Mouse (Mus musculus) MEL (cell line): ENCODE data around the gene Ivns1abp. TPM values are rescaled to one million over a fixed set of nuclear protein-coding genes. Genes with fewer than 3 reads are reported as not detected.

Experiments used
- DNase-seq: peaks from one replicate; pipeline ENCODE4 v3.0.0; 2011; ENCODE audit warnings: low read depth, low spot score
- H3K27ac ChIP-seq: 2 replicates; pipeline ENCODE4 v1.5.1; 2012; ENCODE audit warnings: low read depth, mild to moderate bottlenecking, control low read depth, low read length, moderate library complexity; ENCODE audit not compliant: control insufficient read depth
- H3K27me3 ChIP-seq, 2 experiments: fragments of 150-350 bp in 1 of 2; sonication (generic) in 1 of 2; 2 replicates each; pipeline ENCODE4 v1.6.1; 2012; ENCODE audit warnings: low read length in 2 of 2, mild to moderate bottlenecking in 2 of 2, improper control_type of control experiment in 1 of 2, moderate library complexity in 1 of 2; ENCODE audit not compliant: insufficient read depth in 2 of 2, control insufficient read depth in 1 of 2
- H3K36me3 ChIP-seq, 2 experiments: 2 replicates each; pipeline ENCODE4 v1.6.1; 2012 to 2014; ENCODE audit warnings: low read length in 2 of 2, improper control_type of control experiment in 1 of 2, inconsistent platforms in 1 of 2, mild to moderate bottlenecking in 1 of 2; ENCODE audit not compliant: insufficient read depth in 2 of 2, control insufficient read depth in 1 of 2
- H3K4me1 ChIP-seq, 2 experiments: fragments of 150-350 bp in 1 of 2; sonication (generic) in 1 of 2; 2 replicates each; pipeline ENCODE4 v1.6.1; 2012; ENCODE audit warnings: low read length in 2 of 2, improper control_type of control experiment in 1 of 2, mild to moderate bottlenecking in 1 of 2; ENCODE audit not compliant: insufficient read depth in 2 of 2, control insufficient read depth in 1 of 2
- H3K4me3 ChIP-seq, 2 experiments: fragments of 150-350 bp in 1 of 2; sonication (generic) in 1 of 2; 2 replicates each; pipeline ENCODE4 v1.5.1; 2012; ENCODE audit warnings: low read depth in 2 of 2, low read length in 2 of 2, mild to moderate bottlenecking in 2 of 2, moderate library complexity in 2 of 2, control low read depth in 1 of 2, improper control_type of control experiment in 1 of 2; ENCODE audit not compliant: control insufficient read depth in 1 of 2, insufficient read depth in 1 of 2
- H3K79me2 ChIP-seq: 2 replicates; pipeline ENCODE4 v1.6.1; 2012; ENCODE audit warnings: mild to moderate bottlenecking, low read length, moderate library complexity; ENCODE audit not compliant: control insufficient read depth, poor library complexity, insufficient read depth
- H3K9ac ChIP-seq: 2 replicates; pipeline ENCODE4 v1.6.1; 2012; ENCODE audit warnings: low read depth, mild to moderate bottlenecking, control low read depth, low read length, moderate library complexity; ENCODE audit not compliant: control insufficient read depth, poor library complexity, severe bottlenecking
- H3K9me3 ChIP-seq: fragments of 150-350 bp; sonication (generic); replicated peaks from 2 replicates; pipeline ENCODE4 v1.6.1; 2012; ENCODE audit warnings: mild to moderate bottlenecking, low read length, improper control_type of control experiment, moderate library complexity; ENCODE audit not compliant: insufficient read depth
- CHD1 ChIP-seq: IDR thresholded peaks from 2 replicates; pipeline ENCODE4 v1.6.1; 2012; ENCODE audit warnings: low read depth, mild to moderate bottlenecking, inconsistent platforms, low read length, improper control_type of control experiment
- CHD2 ChIP-seq: IDR thresholded peaks from 2 replicates; pipeline ENCODE4 v1.6.1; 2011; ENCODE audit warnings: low read length, improper control_type of control experiment
- GABPA ChIP-seq: IDR thresholded peaks from 2 replicates; pipeline ENCODE4 v1.6.1; 2012; ENCODE audit warnings: low read depth, mild to moderate bottlenecking, inconsistent platforms, low read length, improper control_type of control experiment, moderate library complexity
- GATA1 ChIP-seq: IDR thresholded peaks from 2 replicates; pipeline ENCODE4 v1.6.1; 2011; ENCODE audit warnings: low read depth, low read length, improper control_type of control experiment
- HCFC1 ChIP-seq: IDR thresholded peaks from 2 replicates; pipeline ENCODE4 v1.6.1; 2012; ENCODE audit warnings: low read depth, mild to moderate bottlenecking, inconsistent platforms, low read length, improper control_type of control experiment, moderate library complexity
- JUND ChIP-seq: IDR thresholded peaks from 2 replicates; pipeline ENCODE4 v1.6.1; 2011; ENCODE audit warnings: low read depth, mild to moderate bottlenecking, improper control_type of control experiment, low read length
- MAFK ChIP-seq: IDR thresholded peaks from 2 replicates; pipeline ENCODE4 v1.6.1; 2011; ENCODE audit warnings: low read depth, mild to moderate bottlenecking, low read length, improper control_type of control experiment, borderline replicate concordance
- MAZ ChIP-seq: IDR thresholded peaks from 2 replicates; pipeline ENCODE4 v1.6.1; 2012; ENCODE audit warnings: low read depth, mild to moderate bottlenecking, inconsistent platforms, low read length, improper control_type of control experiment
- MEF2A ChIP-seq: IDR thresholded peaks from 2 replicates; pipeline ENCODE4 v1.6.1; 2014; ENCODE audit warnings: low read depth, mild to moderate bottlenecking, inconsistent platforms, low read length, improper control_type of control experiment; ENCODE audit not compliant: poor library complexity, insufficient replicate concordance, severe bottlenecking; ENCODE audit errors: extremely low read depth
- MXI1 ChIP-seq: IDR thresholded peaks from 2 replicates; pipeline ENCODE4 v1.6.1; 2011; ENCODE audit warnings: mild to moderate bottlenecking, low read depth, low read length, improper control_type of control experiment
- MYB ChIP-seq: IDR thresholded peaks from 2 replicates; pipeline ENCODE4 v1.6.1; 2011; ENCODE audit warnings: mild to moderate bottlenecking, low read depth, low read length, improper control_type of control experiment
- MYC ChIP-seq: IDR thresholded peaks from 2 replicates; pipeline ENCODE4 v1.6.1; 2011; ENCODE audit warnings: low read depth, mild to moderate bottlenecking, low read length, improper control_type of control experiment, moderate library complexity
- RCOR1 ChIP-seq: IDR thresholded peaks from 2 replicates; pipeline ENCODE4 v1.6.1; 2012; ENCODE audit warnings: low read depth, mild to moderate bottlenecking, inconsistent platforms, low read length, improper control_type of control experiment
- SIN3A ChIP-seq: IDR thresholded peaks from 2 replicates; pipeline ENCODE4 v1.6.1; 2012; ENCODE audit warnings: low read length, improper control_type of control experiment, inconsistent platforms
- TAL1 ChIP-seq: IDR thresholded peaks from 2 replicates; pipeline ENCODE4 v1.6.1; 2012; ENCODE audit warnings: mild to moderate bottlenecking, inconsistent platforms, low read length, moderate library complexity, mixed read lengths
- TBP ChIP-seq: IDR thresholded peaks from 2 replicates; pipeline ENCODE4 v1.8.0; 2011; ENCODE audit warnings: low read depth, low read length, improper control_type of control experiment
- TCF12 ChIP-seq: IDR thresholded peaks from 2 replicates; pipeline ENCODE4 v1.6.1; 2014; ENCODE audit warnings: low read depth, mild to moderate bottlenecking, inconsistent platforms, low read length, improper control_type of control experiment, moderate library complexity
- UBTF ChIP-seq: IDR thresholded peaks from 2 replicates; pipeline ENCODE4 v1.6.1; 2012; ENCODE audit warnings: low read depth, mild to moderate bottlenecking, inconsistent platforms, low read length, improper control_type of control experiment, moderate library complexity, borderline replicate concordance; ENCODE audit not compliant: insufficient read depth
- USF1 ChIP-seq: IDR thresholded peaks from 2 replicates; pipeline ENCODE4 v1.6.1; 2014; ENCODE audit warnings: low read depth, mild to moderate bottlenecking, inconsistent platforms, low read length, improper control_type of control experiment, moderate library complexity
- ZKSCAN1 ChIP-seq: IDR thresholded peaks from 2 replicates; pipeline ENCODE4 v1.6.1; 2012; ENCODE audit warnings: low read depth, mild to moderate bottlenecking, inconsistent platforms, low read length, improper control_type of control experiment, moderate library complexity
- ZNF384 ChIP-seq: IDR thresholded peaks from 2 replicates; pipeline ENCODE4 v1.6.1; 2012; ENCODE audit warnings: low read depth, mild to moderate bottlenecking, inconsistent platforms, low read length, improper control_type of control experiment
- polyA plus RNA-seq, 2 experiments: library from polyadenylated mRNA; stranded (reverse) in 1 of 2; unstranded in 1 of 2; fragments of >175 nt in 1 of 2; fragments of >200 nt in 1 of 2; gene quantifications; 2 replicates each; pipeline versions ENCODE4 v1.2.1 to v1.2.4; 2012; ENCODE audit warnings: low replicate concordance in 2 of 2, low read depth in 1 of 2; ENCODE audit not compliant: insufficient read length in 2 of 2, insufficient read depth in 1 of 2, missing spikeins in 1 of 2
- total RNA-seq: library from RNA; depleted of rRNA; stranded (reverse); fragments of 300-350 nt; gene quantifications from 2 replicates; pipeline ENCODE4 v1.2.3, GENCODE M21; 2012

Ivns1abp gene
- total and polyA plus RNA-seq, 3 experiments = 74.5 to 138 (median 127) TPM

- no peaks in the 10 kb centered on the region for H3K36me3 ChIP-seq
- H3K79me2 ChIP-seq = no peaks in the 10 kb centered on the region
- DNase-seq = no peak
- H3K9ac ChIP-seq = no peak overlapping the region
- no peak overlapping the region for H3K4me3 ChIP-seq
- no peak for TF ChIP-seq HCFC1
- TF ChIP-seq MAZ = no peak
- TF ChIP-seq ZNF384 = no peak
- no peak for TF ChIP-seq GABPA
- TF ChIP-seq MEF2A = no peak
- H3K27ac ChIP-seq = no peak overlapping the region
- peaks cover 0 to 2% of the 10 kb centered on the region in 2 experiments; a peak in 1 of 4 replicates for H3K27me3 ChIP-seq
- H3K4me1 ChIP-seq = no peaks in the 10 kb centered on the region
- H3K9me3 ChIP-seq = no peaks in the 10 kb centered on the region
These were observed 47.3 kb upstream of the Ivns1abp start for GRCm38 (mm10) chr1:151297025-151297424.

- no peaks in the 10 kb centered on the region for H3K36me3 ChIP-seq
- DNase-seq = no peak
- no peak overlapping the region for H3K27ac ChIP-seq
- H3K27me3 ChIP-seq = peaks cover 0 to 2% of the 10 kb centered on the region in 2 experiments; a peak in 1 of 4 replicates
- no peaks in the 10 kb centered on the region for H3K79me2 ChIP-seq
- TF ChIP-seq ZNF384 (no peak), TBP (no peak), MYB (no peak), CHD1 (no peak)
- no peaks in the 10 kb centered on the region for H3K9me3 ChIP-seq
- H3K4me3 ChIP-seq = no peak overlapping the region
- H3K4me1 ChIP-seq = no peaks in the 10 kb centered on the region
- H3K9ac ChIP-seq = no peak overlapping the region
These were observed 46.7 kb upstream of the Ivns1abp start for GRCm38 (mm10) chr1:151297596-151297995.

- H3K4me1 ChIP-seq = no peaks in the 10 kb centered on the region
- no peak overlapping the region for H3K4me3 ChIP-seq
- DNase-seq = no peak
- no peaks in the 10 kb centered on the region for H3K79me2 ChIP-seq
- no peak for TF ChIP-seq MYB
- no peak for TF ChIP-seq TCF12
- TF ChIP-seq ZKSCAN1 = no peak
- no peak for TF ChIP-seq MYC
- no peak for TF ChIP-seq TAL1
- TF ChIP-seq MAFK = no peak
- TF ChIP-seq HCFC1 = no peak
- no peak for TF ChIP-seq CHD2
- TF ChIP-seq MXI1 = no peak
- no peak for TF ChIP-seq RCOR1
- TF ChIP-seq MAZ = no peak
- no peak for TF ChIP-seq TBP
- no peak for TF ChIP-seq GATA1
- TF ChIP-seq USF1 = no peak
- TF ChIP-seq GABPA = no peak
- TF ChIP-seq SIN3A = no peak
- TF ChIP-seq JUND = no peak
- no peak for TF ChIP-seq UBTF
- TF ChIP-seq, all 39 proteins: peak for 0
- Histone ChIP-seq H3K27me3 (no peaks in the 10 kb centered on the region), H3K36me3 (no peaks in the 10 kb centered on the region), H3K27ac (no peak overlapping the region), H3K9ac (no peak overlapping the region), H3K9me3 (no peaks in the 10 kb centered on the region)
These were observed 42.8 kb upstream of the Ivns1abp start for GRCm38 (mm10) chr1:151301456-151301855.
